Comparison of ENCODE assay signal across 21 mouse cellular contexts in genomic region chr15:24786336-24786735, GRCm38 (mm10).
A peak's percentile ranks its signal among the peaks of the same experiment; 100 is the strongest.
DNase-seq lines count a peak whose midpoint lies in the region; ATAC-seq lines count a peak whose summit lies in the region.
"Had no signal": no experiment of that assay in that cellular context is flagged by ENCODE, and none has a peak within 500 bp of the region (broad histone marks: within the 10 kb centered on the region; RNA-seq: fewer than 3 reads in every experiment).

No protein-coding gene starts in this region.

- WGBS in limb, embryonic 13.5 days, result 40% methylated on average over 3 of the region's 3 CpGs
- WGBS in limb, embryonic 10.5 days, result 57% methylated on average over 3 of the region's 3 CpGs
- WGBS in embryonic facial prominence, embryonic 14.5 days, result 33% methylated on average over 3 of the region's 3 CpGs

- no peak for DNase-seq in limb, embryonic 10.5 days (ENCODE audit: low spot score)
- peak; percentile 20 for DNase-seq in embryo, embryonic 11 days
- peak; percentile 84 for DNase-seq in embryonic facial prominence, embryonic 14.5 days (ENCODE audit: low spot score)
- DNase-seq in mesoderm, embryonic 11.5 days (ENCODE audit: low read depth, low spot score), result peak; percentile 37
- DNase-seq in left cerebral cortex, postnatal 36 days (ENCODE audit: low spot score in 2 of 2), result no peak
- DNase-seq in right cerebral cortex, postnatal 36 days (ENCODE audit: low spot score in 2 of 2), result no peak
- DNase-seq in gastrocnemius, postnatal 10 days, result no peak
- DNase-seq: adrenal gland, adult 2 months; adrenal gland, postnatal 14 days; cerebellum, adult 11-12 months; cerebellum, adult 9-11 months; cerebellum, postnatal 25 days; gastrocnemius, postnatal 36 days had no signal

- intact Hi-C loops in left cerebral cortex, postnatal 36 days (cut with DNase I), result no loop called here

- no peak overlapping the region for H3K4me3 ChIP-seq in limb, embryonic 13.5 days
- no peak overlapping the region for H3K4me3 ChIP-seq in limb, embryonic 10.5 days
- no peak overlapping the region for H3K4me3 ChIP-seq in embryonic facial prominence, embryonic 14.5 days (ENCODE audit: low read depth, low read length)
- H3K4me3 ChIP-seq: embryonic facial prominence, embryonic 13.5 days; hindbrain, embryonic 12.5 days; hindbrain, embryonic 15.5 days had no signal

- peak; percentile 64 for ATAC-seq in limb, embryonic 13.5 days (ENCODE audit: low FRiP score, low read depth)
- ATAC-seq in embryonic facial prominence, embryonic 14.5 days (ENCODE audit: low read depth), result peak; percentile 67; the same call in 1 of the 2 replicates
- ATAC-seq: CD4-positive, CD25-positive, alpha-beta regulatory T cell, adult 4 months; forebrain, embryonic 14.5 days; intestine, postnatal 0 days had no signal

- H3K9ac ChIP-seq in limb, embryonic 13.5 days, result no peak overlapping the region
- no peak overlapping the region for H3K9ac ChIP-seq in embryonic facial prominence, embryonic 14.5 days (ENCODE audit: low read depth, low read length)
- H3K9ac ChIP-seq: embryonic facial prominence, embryonic 13.5 days; hindbrain, embryonic 12.5 days; hindbrain, embryonic 15.5 days had no signal

- no peak overlapping the region for H3K27ac ChIP-seq in limb, embryonic 13.5 days
- H3K27ac ChIP-seq in limb, embryonic 10.5 days, result no peak overlapping the region
- no peak overlapping the region for H3K27ac ChIP-seq in embryonic facial prominence, embryonic 14.5 days (replicated peaks; ENCODE audit: low read depth, low read length)
- H3K27ac ChIP-seq: embryonic facial prominence, embryonic 13.5 days; hindbrain, embryonic 12.5 days; hindbrain, embryonic 15.5 days had no signal

- no peaks in the 10 kb centered on the region for H3K27me3 ChIP-seq in limb, embryonic 13.5 days
- H3K27me3 ChIP-seq in limb, embryonic 10.5 days (ENCODE audit: low read depth, poor library complexity, severe bottlenecking), result no peaks in the 10 kb centered on the region
- H3K27me3 ChIP-seq in embryonic facial prominence, embryonic 14.5 days (replicated peaks; ENCODE audit: control insufficient read depth, insufficient read depth, low read length), result no peaks in the 10 kb centered on the region
- H3K27me3 ChIP-seq: embryonic facial prominence, embryonic 13.5 days; hindbrain, embryonic 12.5 days; hindbrain, embryonic 15.5 days had no signal

- H3K4me1 ChIP-seq in limb, embryonic 13.5 days, result no peaks in the 10 kb centered on the region
- no peaks in the 10 kb centered on the region for H3K4me1 ChIP-seq in limb, embryonic 10.5 days
- no peaks in the 10 kb centered on the region for H3K4me1 ChIP-seq in embryonic facial prominence, embryonic 14.5 days (ENCODE audit: control insufficient read depth, insufficient read depth, low read length)
- H3K4me1 ChIP-seq: hindbrain, embryonic 12.5 days; hindbrain, embryonic 15.5 days had no signal

- no peaks in the 10 kb centered on the region for H3K36me3 ChIP-seq in limb, embryonic 13.5 days
- H3K36me3 ChIP-seq in limb, embryonic 10.5 days, result no peaks in the 10 kb centered on the region
- H3K36me3 ChIP-seq in embryonic facial prominence, embryonic 14.5 days (ENCODE audit: control insufficient read depth, insufficient read depth, low read length), result no peaks in the 10 kb centered on the region
- H3K36me3 ChIP-seq: embryonic facial prominence, embryonic 13.5 days; hindbrain, embryonic 12.5 days; hindbrain, embryonic 15.5 days had no signal

- H3K9me3 ChIP-seq in limb, embryonic 13.5 days, result no peaks in the 10 kb centered on the region
- H3K9me3 ChIP-seq in limb, embryonic 10.5 days (replicated peaks), result no peaks in the 10 kb centered on the region
- no peaks in the 10 kb centered on the region for H3K9me3 ChIP-seq in embryonic facial prominence, embryonic 14.5 days (ENCODE audit: control insufficient read depth, low read length)
- H3K9me3 ChIP-seq: embryonic facial prominence, embryonic 13.5 days; hindbrain, embryonic 12.5 days; hindbrain, embryonic 15.5 days had no signal

- no peak overlapping the region for H3K4me2 ChIP-seq in limb, embryonic 13.5 days (replicated peaks)
- no peak overlapping the region for H3K4me2 ChIP-seq in embryonic facial prominence, embryonic 14.5 days (ENCODE audit: low read depth, low read length)
- H3K4me2 ChIP-seq: embryonic facial prominence, embryonic 13.5 days; heart, embryonic 11.5 days; hindbrain, embryonic 12.5 days; hindbrain, embryonic 15.5 days had no signal

Comparison
In these comparisons a context has a peak if more than half of its experiments do, and no peak if none do; other contexts are left out.
1. DNase-seq: peak in embryo, embryonic 11 days (single experiment), embryonic facial prominence, embryonic 14.5 days (single experiment) and mesoderm, embryonic 11.5 days (single experiment); none in limb, embryonic 10.5 days (single experiment), left cerebral cortex, postnatal 36 days (0 of 2), right cerebral cortex, postnatal 36 days (0 of 2) and gastrocnemius, postnatal 10 days (single experiment).